ENCODE assay signal across 8 mouse cellular contexts in genomic region chr13:55329109-55329682, GRCm38 (mm10). TPM values are rescaled to one million over a fixed set of nuclear protein-coding genes. Genes with fewer than 3 reads are reported as not detected.
A peak's percentile ranks its signal among the peaks of the same experiment; 100 is the strongest.
DNase-seq lines count a peak whose midpoint lies in the region; ATAC-seq and TF ChIP-seq lines count a peak whose summit lies in the region.

No protein-coding gene starts in this region.

- peak overlapping the region; percentile 98 for H3K27ac ChIP-seq in lung, embryonic 15.5 days
- peak overlapping the region; percentile 68 for H3K27ac ChIP-seq in forebrain, embryonic 11.5 days (ENCODE audit: low read depth, low read length)
- H3K27ac ChIP-seq in limb, embryonic 11.5 days (replicated peaks; ENCODE audit: low read depth, low read length), result peak overlapping the region; percentile 62; the same call in 1 of the 2 replicates
- H3K27ac ChIP-seq in midbrain, postnatal 0 days (ENCODE audit: low read depth, low read length), result 0 out of 2 replicates have a peak overlapping the region, but pooled peaks have one; percentile 65

- no peak for TF ChIP-seq POLR2A in brain, embryonic 14.5 days (IDR thresholded peaks at IDR 0.05; ENCODE audit: borderline replicate concordance, extremely low read depth, insufficient read depth, insufficient read length, poor library complexity, severe bottlenecking)

- H3K4me1 ChIP-seq in lung, embryonic 15.5 days, result peaks cover 40% of the 10 kb centered on the region
- peaks cover 7% of the 10 kb centered on the region for H3K4me1 ChIP-seq in forebrain, embryonic 11.5 days (replicated peaks; ENCODE audit: control insufficient read depth, insufficient read depth, low read length)
- peaks cover 16% of the 10 kb centered on the region for H3K4me1 ChIP-seq in limb, embryonic 11.5 days (ENCODE audit: control insufficient read depth, insufficient read depth, low read length)
- H3K4me1 ChIP-seq in midbrain, postnatal 0 days (ENCODE audit: insufficient read depth, low read length), result peaks cover 3% of the 10 kb centered on the region; the same call in 1 of the 2 replicates

- peak overlapping the region; percentile 78 for H3K4me3 ChIP-seq in lung, embryonic 15.5 days
- H3K4me3 ChIP-seq in forebrain, embryonic 11.5 days (ENCODE audit: low read depth, low read length), result peak overlapping the region; percentile 67
- H3K4me3 ChIP-seq in limb, embryonic 11.5 days (ENCODE audit: low read depth, low read length), result peak overlapping the region; percentile 69
- H3K4me3 ChIP-seq in midbrain, postnatal 0 days (ENCODE audit: low read depth, low read length), result peak overlapping the region; percentile 57

- peaks cover 19% of the 10 kb centered on the region for H3K36me3 ChIP-seq in lung, embryonic 15.5 days
- peaks cover 9% of the 10 kb centered on the region for H3K36me3 ChIP-seq in forebrain, embryonic 11.5 days (ENCODE audit: control insufficient read depth, insufficient read depth, low read length)
- H3K36me3 ChIP-seq in limb, embryonic 11.5 days (ENCODE audit: control insufficient read depth, insufficient read depth, low read length), result peaks cover 15% of the 10 kb centered on the region
- H3K36me3 ChIP-seq in midbrain, postnatal 0 days (ENCODE audit: insufficient read depth, low read length), result peaks cover 10% of the 10 kb centered on the region

- no peaks in the 10 kb centered on the region for H3K9me3 ChIP-seq in lung, embryonic 15.5 days
- H3K9me3 ChIP-seq in forebrain, embryonic 11.5 days (ENCODE audit: control insufficient read depth, low read length), result no peaks in the 10 kb centered on the region
- no peaks in the 10 kb centered on the region for H3K9me3 ChIP-seq in limb, embryonic 11.5 days (ENCODE audit: control insufficient read depth, low read length)
- H3K9me3 ChIP-seq in midbrain, postnatal 0 days (ENCODE audit: low read length), result no peaks in the 10 kb centered on the region

- TF ChIP-seq CTCF in brain, embryonic 14.5 days (IDR thresholded peaks at IDR 0.05; ENCODE audit: borderline replicate concordance, extremely low read depth, insufficient read depth, insufficient read length), result no peak
- no peak for TF ChIP-seq CTCF in midbrain, postnatal 0 days (IDR thresholded peaks at IDR 0.05)

- peak overlapping the region; percentile 78 for H3K9ac ChIP-seq in lung, embryonic 15.5 days
- peak overlapping the region; percentile 82 for H3K9ac ChIP-seq in forebrain, embryonic 11.5 days (ENCODE audit: low read length)
- H3K9ac ChIP-seq in limb, embryonic 11.5 days (ENCODE audit: low read length), result peak overlapping the region; percentile 79
- peak overlapping the region; percentile 47 for H3K9ac ChIP-seq in midbrain, postnatal 0 days (replicated peaks; ENCODE audit: low read length, poor library complexity, severe bottlenecking)

- WGBS in lung, embryonic 15.5 days, result under 1% methylated on average over 28 of the region's 29 CpGs
- WGBS in forebrain, embryonic 11.5 days, result under 1% methylated on average over 28 of the region's 29 CpGs
- WGBS in limb, embryonic 11.5 days, result 1% methylated on average over 28 of the region's 29 CpGs
- 2% methylated on average over 25 of the region's 29 CpGs for WGBS in midbrain, postnatal 0 days

- peak; percentile 31 for ATAC-seq in lung, embryonic 15.5 days (ENCODE audit: borderline replicate concordance, extremely low read depth, low FRiP score, low TSS enrichment)
- ATAC-seq in forebrain, embryonic 11.5 days (replicated peaks; ENCODE audit: low FRiP score), result peak; percentile 14
- peak; percentile 45 for ATAC-seq in limb, embryonic 11.5 days (ENCODE audit: insufficient number of reproducible peaks, low FRiP score, low TSS enrichment, low read depth)
- peak; percentile 1; the same call in 1 of the 2 replicates for ATAC-seq in midbrain, postnatal 0 days (ENCODE audit: low FRiP score)

- no peaks in the 10 kb centered on the region for H3K27me3 ChIP-seq in lung, embryonic 15.5 days
- H3K27me3 ChIP-seq in forebrain, embryonic 11.5 days (ENCODE audit: control insufficient read depth, insufficient read depth, low read length), result no peaks in the 10 kb centered on the region
- no peaks in the 10 kb centered on the region for H3K27me3 ChIP-seq in limb, embryonic 11.5 days (ENCODE audit: control insufficient read depth, insufficient read depth, low read length)
- no peaks in the 10 kb centered on the region for H3K27me3 ChIP-seq in midbrain, postnatal 0 days (ENCODE audit: insufficient read depth, low read length)

- no peak for DNase-seq in lung, postnatal 14 days
- DNase-seq in brain, embryonic 14.5 days (ENCODE audit: low read depth), result peak; percentile 81
- DNase-seq in forebrain, embryonic 11.5 days (ENCODE audit: low spot score), result no peak
- no peak for DNase-seq in limb, embryonic 11.5 days (ENCODE audit: low spot score)
- peak; percentile 66 for DNase-seq in midbrain, postnatal 0 days (ENCODE audit: low spot score)
- no peak for DNase-seq in frontal cortex, postnatal 14 days (ENCODE audit: low spot score in 2 of 2)
- DNase-seq in embryo, embryonic 11 days, result no peak

- H3K4me2 ChIP-seq in lung, embryonic 15.5 days, result peak overlapping the region; percentile 91
- H3K4me2 ChIP-seq in forebrain, embryonic 11.5 days (ENCODE audit: low read depth, low read length, severe bottlenecking), result peak overlapping the region; percentile 70
- H3K4me2 ChIP-seq in limb, embryonic 11.5 days (ENCODE audit: low read depth, severe bottlenecking), result peak overlapping the region; percentile 94
- H3K4me2 ChIP-seq in midbrain, postnatal 0 days (ENCODE audit: low read depth, low read length, poor library complexity, severe bottlenecking), result peak overlapping the region; percentile 95

RNA-seq across cellular contexts. Expression of gene Mxd3, which starts 0.4 kb away (rescaled TPM):
- 47.2 and 47.5 TPM in 2 replicates for polyA plus RNA-seq in lung, embryonic 15.5 days (2015; fragmentation: Nextera tagmentation; extraction: Ambion mirVana)
- polyA plus RNA-seq in brain, embryonic 14.5 days (2012; rRNA removed), result 22.3 and 48.5 TPM in 2 replicates
- 37.2 and 42.2 TPM in 2 replicates for polyA plus RNA-seq in forebrain, embryonic 11.5 days (2014; fragmentation: Nextera tagmentation; extraction: Ambion mirVana)
- 23.7 and 28.9 TPM in 2 replicates for polyA plus RNA-seq in limb, embryonic 11.5 days (2014; fragmentation: Nextera tagmentation; extraction: Ambion mirVana)
- total RNA-seq in midbrain, postnatal 0 days (2014; rRNA removed), result 6.6 and 7.2 TPM in 2 replicates
- 3.5 and 3.6 TPM in 2 replicates for polyA plus RNA-seq in midbrain, postnatal 0 days (2015; fragmentation: Nextera tagmentation; extraction: Ambion mirVana)

RNA-seq across cellular contexts. Expression of gene Rab24, which starts 7.5 kb away (rescaled TPM):
- polyA plus RNA-seq in lung, embryonic 15.5 days (2015; fragmentation: Nextera tagmentation; extraction: Ambion mirVana), result 83.7 and 87.6 TPM in 2 replicates
- polyA plus RNA-seq in brain, embryonic 14.5 days (2012; rRNA removed), result 113 and 173 TPM in 2 replicates
- 84.4 and 101 TPM in 2 replicates for polyA plus RNA-seq in forebrain, embryonic 11.5 days (2014; fragmentation: Nextera tagmentation; extraction: Ambion mirVana)
- 90.6 and 97.4 TPM in 2 replicates for polyA plus RNA-seq in limb, embryonic 11.5 days (2014; fragmentation: Nextera tagmentation; extraction: Ambion mirVana)
- total RNA-seq in midbrain, postnatal 0 days (2014; rRNA removed), result 70.0 and 88.1 TPM in 2 replicates
- polyA plus RNA-seq in midbrain, postnatal 0 days (2015; fragmentation: Nextera tagmentation; extraction: Ambion mirVana), result 83.2 and 84.2 TPM in 2 replicates

RNA-seq across cellular contexts. Expression of gene Prelid1, which starts 8.9 kb away (rescaled TPM):
- polyA plus RNA-seq in lung, embryonic 15.5 days (2015; fragmentation: Nextera tagmentation; extraction: Ambion mirVana), result 489 and 499 TPM in 2 replicates
- polyA plus RNA-seq in brain, embryonic 14.5 days (2012; rRNA removed), result 237 and 255 TPM in 2 replicates
- 422 and 451 TPM in 2 replicates for polyA plus RNA-seq in forebrain, embryonic 11.5 days (2014; fragmentation: Nextera tagmentation; extraction: Ambion mirVana)
- 416 and 451 TPM in 2 replicates for polyA plus RNA-seq in limb, embryonic 11.5 days (2014; fragmentation: Nextera tagmentation; extraction: Ambion mirVana)
- 208 and 210 TPM in 2 replicates for total RNA-seq in midbrain, postnatal 0 days (2014; rRNA removed)
- polyA plus RNA-seq in midbrain, postnatal 0 days (2015; fragmentation: Nextera tagmentation; extraction: Ambion mirVana), result 318 and 326 TPM in 2 replicates

RNA-seq across cellular contexts. Expression of gene Lman2, which starts 33.4 kb away (rescaled TPM):
- polyA plus RNA-seq in lung, embryonic 15.5 days (2015; fragmentation: Nextera tagmentation; extraction: Ambion mirVana), result 111 and 112 TPM in 2 replicates
- 61.7 and 66.2 TPM in 2 replicates for polyA plus RNA-seq in brain, embryonic 14.5 days (2012; rRNA removed)
- 90.4 and 94.2 TPM in 2 replicates for polyA plus RNA-seq in forebrain, embryonic 11.5 days (2014; fragmentation: Nextera tagmentation; extraction: Ambion mirVana)
- 85.3 and 88.7 TPM in 2 replicates for polyA plus RNA-seq in limb, embryonic 11.5 days (2014; fragmentation: Nextera tagmentation; extraction: Ambion mirVana)
- total RNA-seq in midbrain, postnatal 0 days (2014; rRNA removed), result 55.7 and 55.9 TPM in 2 replicates
- polyA plus RNA-seq in midbrain, postnatal 0 days (2015; fragmentation: Nextera tagmentation; extraction: Ambion mirVana), result 32.8 and 35.0 TPM in 2 replicates

RNA-seq across cellular contexts. Expression of gene Rgs14, which starts 40.3 kb away (rescaled TPM):
- polyA plus RNA-seq in lung, embryonic 15.5 days (2015; fragmentation: Nextera tagmentation; extraction: Ambion mirVana), result 1.2 and 1.3 TPM in 2 replicates
- polyA plus RNA-seq in brain, embryonic 14.5 days (2012; rRNA removed), result 0.51 and 0.69 TPM in 2 replicates
- polyA plus RNA-seq in forebrain, embryonic 11.5 days (2014; fragmentation: Nextera tagmentation; extraction: Ambion mirVana), result 0.33 and 0.44 TPM in 2 replicates
- polyA plus RNA-seq in limb, embryonic 11.5 days (2014; fragmentation: Nextera tagmentation; extraction: Ambion mirVana), result 0.57 and 0.97 TPM in 2 replicates
- 0.44 and 1.1 TPM in 2 replicates for total RNA-seq in midbrain, postnatal 0 days (2014; rRNA removed)
- polyA plus RNA-seq in midbrain, postnatal 0 days (2015; fragmentation: Nextera tagmentation; extraction: Ambion mirVana), result 1.3 and 1.5 TPM in 2 replicates

Comparison
In these comparisons a context has a peak if more than half of its experiments do, and no peak if none do; other contexts are left out.
1. DNase-seq: peak in brain, embryonic 14.5 days (single experiment) and midbrain, postnatal 0 days (single experiment); none in lung, postnatal 14 days (single experiment), forebrain, embryonic 11.5 days (single experiment), limb, embryonic 11.5 days (single experiment), frontal cortex, postnatal 14 days (0 of 2) and embryo, embryonic 11 days (single experiment).
2. Peak in every context shown above with its lines, with median percentiles within 50 percentile points of each other: ATAC-seq, H3K27ac ChIP-seq, H3K4me2 ChIP-seq, H3K4me3 ChIP-seq and H3K9ac ChIP-seq.